Mouse (Mus musculus) spleen, postnatal 10 days (tissue): ENCODE measurements around the gene Gabrg3.

Experiments
- DNase-seq, 2 experiments: peaks; one replicate each; pipeline ENCODE4 v3.0.0; 2021 to 2022; ENCODE audit warnings: low spot score in 2 of 2

Gene Gabrg3

GRCm38 (mm10) chr7:57386517-57387340, at the start of gene Gabrg3:
Gabrg3 (minus strand) TSS chr7:57387188.
- DNase-seq = no peak

- no peak for DNase-seq
These were observed 35.7 kb upstream of the Gabrg3 start for GRCm38 (mm10) chr7:57422675-57423074.

GRCm38 (mm10) chr7:57421044-57421443, 34.1 kb upstream of the Gabrg3 start:
- no peak for DNase-seq

- no peak for DNase-seq
These were observed 32.4 kb upstream of the Gabrg3 start, which contains the start of gene Gabrb3 for GRCm38 (mm10) chr7:57419392-57419791. Gabrb3 (plus strand) TSS chr7:57419692.

GRCm38 (mm10) chr7:57412896-57413295, 25.9 kb upstream of the Gabrg3 start:
- no peak for DNase-seq

GRCm38 (mm10) chr7:57411163-57411562, 24.2 kb upstream of the Gabrg3 start:
- DNase-seq = no peak

GRCm38 (mm10) chr7:57393551-57393950, 6.6 kb upstream of the Gabrg3 start:
- no peak for DNase-seq

- no peak for DNase-seq
These were observed 3.1 kb upstream of the Gabrg3 start for GRCm38 (mm10) chr7:57390046-57390445.

- DNase-seq = no peak
These were observed 310 bp upstream of the Gabrg3 start for GRCm38 (mm10) chr7:57387341-57387654.

GRCm38 (mm10) chr7:57384112-57384511, 2.9 kb downstream of the Gabrg3 start:
- DNase-seq = no peak

- no peak for DNase-seq
These were observed 21.0 kb downstream of the Gabrg3 start for GRCm38 (mm10) chr7:57366013-57366390.

- no peak for DNase-seq
These were observed 21.6 kb downstream of the Gabrg3 start for GRCm38 (mm10) chr7:57365134-57366012.

GRCm38 (mm10) chr7:57363812-57364211, 23.2 kb downstream of the Gabrg3 start:
- DNase-seq = no peak

GRCm38 (mm10) chr7:57357871-57358540, 29.0 kb downstream of the Gabrg3 start:
- no peak for DNase-seq

GRCm38 (mm10) chr7:57356565-57357301, 30.3 kb downstream of the Gabrg3 start:
- DNase-seq = no peak

GRCm38 (mm10) chr7:57348774-57349173, 38.2 kb downstream of the Gabrg3 start:
- no peak for DNase-seq

- no peak for DNase-seq
These were observed 45.1 kb downstream of the Gabrg3 start for GRCm38 (mm10) chr7:57341910-57342309.

GRCm38 (mm10) chr7:57331211-57331610, 55.8 kb downstream of the Gabrg3 start:
- DNase-seq = no peak

- no peak for DNase-seq
These were observed 56.7 kb downstream of the Gabrg3 start for GRCm38 (mm10) chr7:57330240-57330639.

GRCm38 (mm10) chr7:57324473-57324872, 62.5 kb downstream of the Gabrg3 start:
- no peak for DNase-seq

- DNase-seq = no peak
These were observed 64.9 kb downstream of the Gabrg3 start for GRCm38 (mm10) chr7:57322086-57322485.

- no peak for DNase-seq
These were observed 72.0 kb downstream of the Gabrg3 start for GRCm38 (mm10) chr7:57314971-57315370.
